In genomic region chr7:109000315-109000954, GRCm38 (mm10) we compare ENCODE assay signal across 11 mouse cellular contexts. TPM values are rescaled to one million over a fixed set of nuclear protein-coding genes. Genes with fewer than 3 reads are reported as not detected.
DNase-seq lines count a peak whose midpoint lies in the region; ATAC-seq lines count a peak whose summit lies in the region.
"Had no signal": no experiment of that assay in that cellular context is flagged by ENCODE, and none has a peak within 500 bp of the region (broad histone marks: within the 10 kb centered on the region; RNA-seq: fewer than 3 reads in every experiment).

No protein-coding gene starts in this region.

- no peak overlapping the region for H3K4me3 ChIP-seq in hindbrain, embryonic 11.5 days (ENCODE audit: low read depth, low read length)
- H3K4me3 ChIP-seq in intestine, embryonic 15.5 days (replicated peaks): no peak overlapping the region
- H3K4me3 ChIP-seq: embryonic facial prominence, embryonic 15.5 days; limb, embryonic 15.5 days; stomach, embryonic 15.5 days had no signal

- H3K4me2 ChIP-seq in hindbrain, embryonic 11.5 days (replicated peaks; ENCODE audit: low read depth, low read length): no peak overlapping the region
- no peak overlapping the region for H3K4me2 ChIP-seq in intestine, embryonic 15.5 days (replicated peaks)
- H3K4me2 ChIP-seq: embryonic facial prominence, embryonic 15.5 days; limb, embryonic 15.5 days; stomach, embryonic 15.5 days had no signal

- H3K27me3 ChIP-seq in hindbrain, embryonic 11.5 days (ENCODE audit: control insufficient read depth, insufficient read depth, low read length): no peaks in the 10 kb centered on the region
- H3K27me3 ChIP-seq in intestine, embryonic 15.5 days (replicated peaks): no peaks in the 10 kb centered on the region
- H3K27me3 ChIP-seq: embryonic facial prominence, embryonic 15.5 days; limb, embryonic 15.5 days; stomach, embryonic 15.5 days had no signal

- no peaks in the 10 kb centered on the region for H3K36me3 ChIP-seq in hindbrain, embryonic 11.5 days (ENCODE audit: control insufficient read depth, insufficient read depth, low read length)
- H3K36me3 ChIP-seq in intestine, embryonic 15.5 days: no peaks in the 10 kb centered on the region
- H3K36me3 ChIP-seq: embryonic facial prominence, embryonic 15.5 days; limb, embryonic 15.5 days; stomach, embryonic 15.5 days had no signal

- no peak overlapping the region for H3K27ac ChIP-seq in hindbrain, embryonic 11.5 days (ENCODE audit: low read depth, low read length)
- no peak overlapping the region for H3K27ac ChIP-seq in intestine, embryonic 15.5 days
- H3K27ac ChIP-seq: embryonic facial prominence, embryonic 15.5 days; limb, embryonic 15.5 days; stomach, embryonic 15.5 days had no signal

- WGBS in hindbrain, embryonic 11.5 days: 55% methylated on average over 4 of the region's 4 CpGs
- 54% methylated on average over 4 of the region's 4 CpGs for WGBS in intestine, embryonic 15.5 days

- H3K9ac ChIP-seq in hindbrain, embryonic 11.5 days (ENCODE audit: low read depth, low read length): no peak overlapping the region
- no peak overlapping the region for H3K9ac ChIP-seq in intestine, embryonic 15.5 days
- H3K9ac ChIP-seq: embryonic facial prominence, embryonic 15.5 days; limb, embryonic 15.5 days; stomach, embryonic 15.5 days had no signal

- H3K4me1 ChIP-seq in hindbrain, embryonic 11.5 days (replicated peaks; ENCODE audit: control insufficient read depth, insufficient read depth, low read length): no peaks in the 10 kb centered on the region
- H3K4me1 ChIP-seq in intestine, embryonic 15.5 days (replicated peaks): no peaks in the 10 kb centered on the region
- H3K4me1 ChIP-seq: embryonic facial prominence, embryonic 15.5 days; limb, embryonic 15.5 days; stomach, embryonic 15.5 days had no signal

- H3K9me3 ChIP-seq in hindbrain, embryonic 11.5 days (ENCODE audit: control insufficient read depth, low read length): no peaks in the 10 kb centered on the region
- no peaks in the 10 kb centered on the region for H3K9me3 ChIP-seq in intestine, embryonic 15.5 days
- H3K9me3 ChIP-seq: embryonic facial prominence, embryonic 15.5 days; limb, embryonic 15.5 days; stomach, embryonic 15.5 days had no signal

- ATAC-seq in hindbrain, embryonic 11.5 days (ENCODE audit: low FRiP score): peak; percentile 20; the same call in 1 of the 2 replicates
- ATAC-seq in megakaryocyte-erythroid progenitor cell, adult 5-6 weeks (replicated peaks; ENCODE audit: low FRiP score, low TSS enrichment, poor library complexity, severe bottlenecking): peak; percentile 85
- ATAC-seq in erythroblast, adult 5-6 weeks (replicated peaks; ENCODE audit: low FRiP score, poor library complexity, severe bottlenecking): no peak
- ATAC-seq in intestine, embryonic 15.5 days: no peak

- peak; percentile 43 for DNase-seq in adrenal gland, postnatal 14 days
- DNase-seq in adrenal gland, adult 18-20 months (ENCODE audit: low spot score in 2 of 2): no peak
- peak; percentile 55 for DNase-seq in right cerebral cortex, postnatal 25 days
- no peak for DNase-seq in right cerebral cortex, postnatal 14 days
- peak; percentile 71 for DNase-seq in hindbrain, embryonic 11.5 days (ENCODE audit: low spot score)

RNA-seq across cellular contexts. Expression of gene Tub, which starts 50.3 kb away (rescaled TPM):
- 26.7 and 33.3 TPM in 2 replicates for total RNA-seq in adrenal gland, postnatal 14 days (2021)
- 10 to 100 TPM; 32.5 to 37.9 TPM for total RNA-seq in adrenal gland, adult 18-20 months (2021)
- 14.6 and 15.7 TPM in 2 replicates for polyA plus RNA-seq in hindbrain, embryonic 11.5 days (2014; fragmentation: Nextera tagmentation; extraction: Ambion mirVana)
- not detected in 2 replicates for total RNA-seq in megakaryocyte-erythroid progenitor cell, adult 5-6 weeks (2014; fragmentation: Nextera tagmentation)
- total RNA-seq in megakaryocyte-erythroid progenitor cell, adult 5-6 weeks (2017): not detected in 2 replicates
- total RNA-seq in erythroblast, adult 5-6 weeks (2015; ENCODE audit: low replicate concordance): not detected in 2 replicates
- total RNA-seq in erythroblast, adult 5-6 weeks (2017; ENCODE audit: low replicate concordance): not detected in 2 replicates
- 3.0 TPM in 2 replicates for polyA plus RNA-seq in intestine, embryonic 15.5 days (2015; fragmentation: Nextera tagmentation; extraction: Ambion mirVana)

Comparison
In these comparisons a context has a peak if more than half of its experiments do, and no peak if none do; other contexts are left out.
1. DNase-seq: peak in adrenal gland, postnatal 14 days (single experiment), right cerebral cortex, postnatal 25 days (single experiment) and hindbrain, embryonic 11.5 days (single experiment); none in adrenal gland, adult 18-20 months (0 of 2) and right cerebral cortex, postnatal 14 days (single experiment).
2. ATAC-seq: peak in hindbrain, embryonic 11.5 days (single experiment) and megakaryocyte-erythroid progenitor cell, adult 5-6 weeks (single experiment); none in erythroblast, adult 5-6 weeks (single experiment) and intestine, embryonic 15.5 days (single experiment).
3. RNA of gene Tub, which starts 50.3 kb away (total RNA-seq): 32.5 to 37.9 TPM in adrenal gland, adult 18-20 months and 26.7 to 33.3 TPM in adrenal gland, postnatal 14 days; not detected in megakaryocyte-erythroid progenitor cell, adult 5-6 weeks and not detected in erythroblast, adult 5-6 weeks; every median in the first group is over 10 times any median in the second.